Mouse (Mus musculus) forebrain, embryonic 11.5 days (tissue): ENCODE data around the gene Dlx5. TPM values are rescaled to one million over a fixed set of nuclear protein-coding genes. Genes with fewer than 3 reads are reported as not detected.

Experiments used
- ATAC-seq: fragments of 200-750 bp; cut with Nextera tagmentation; replicated peaks from 2 replicates; pipeline ENCODE4 v1.8.0; 2017; ENCODE audit warnings: moderate TSS enrichment; ENCODE audit not compliant: low FRiP score
- DNase-seq: peaks from one replicate; pipeline ENCODE4 v3.0.0-alpha.2; 2017; ENCODE audit warnings: low spot score
- H3K27ac ChIP-seq: fragments of 300-500 bp; sonication (generic); 2 replicates; pipeline ENCODE4 v1.5.1; 2014; ENCODE audit warnings: low read depth, low read length
- H3K27me3 ChIP-seq: fragments of 300-500 bp; sonication (generic); 2 replicates; pipeline ENCODE4 v1.6.1; 2014; ENCODE audit warnings: mild to moderate bottlenecking, low read length, mixed read lengths; ENCODE audit not compliant: control insufficient read depth, insufficient read depth
- H3K36me3 ChIP-seq: fragments of 300-500 bp; sonication (generic); 2 replicates; pipeline ENCODE4 v1.6.1; 2014; ENCODE audit warnings: mild to moderate bottlenecking, low read length, moderate library complexity, mixed read lengths; ENCODE audit not compliant: control insufficient read depth, insufficient read depth
- H3K4me1 ChIP-seq: fragments of 300-500 bp; sonication (generic); replicated peaks from 2 replicates; pipeline ENCODE4 v1.6.1; 2014; ENCODE audit warnings: low read length, mixed read lengths; ENCODE audit not compliant: control insufficient read depth, insufficient read depth
- H3K4me2 ChIP-seq: fragments of 300-500 bp; sonication (generic); 2 replicates; pipeline ENCODE4 v1.6.1; 2014; ENCODE audit warnings: low read depth, mild to moderate bottlenecking, low read length, moderate library complexity, mixed read lengths; ENCODE audit not compliant: severe bottlenecking
- H3K4me3 ChIP-seq: fragments of 300-500 bp; sonication (generic); 2 replicates; pipeline ENCODE4 v1.5.1; 2014; ENCODE audit warnings: low read depth, low read length
- H3K9ac ChIP-seq: fragments of 300-500 bp; sonication (generic); 2 replicates; pipeline ENCODE4 v1.6.1; 2014; ENCODE audit warnings: low read length
- H3K9me3 ChIP-seq: fragments of 300-500 bp; sonication (generic); 2 replicates; pipeline ENCODE4 v1.6.1; 2016; ENCODE audit warnings: low read length, mixed read lengths; ENCODE audit not compliant: control insufficient read depth
- WGBS: fragments of 180-500 bp; shearing (Covaris S2); extraction: QIAGEN DNeasy Blood & Tissue Kit; methylation state at CpG from one replicate; pipeline ENCODE4 v1.1.7; 2014; 5-methylcytosine and 5-hydroxymethylcytosine counted together
- polyA plus RNA-seq: library from polyadenylated mRNA; unstranded; fragments of >200 nt; fragmentation: Nextera tagmentation; extraction: Ambion mirVana; gene quantifications from 2 replicates; pipeline ENCODE4 v1.2.1, GENCODE M21; 2014

Gene Dlx5
- polyA plus RNA-seq, 1 experiment from 2014 or later: 47.7 TPM

DNA sequence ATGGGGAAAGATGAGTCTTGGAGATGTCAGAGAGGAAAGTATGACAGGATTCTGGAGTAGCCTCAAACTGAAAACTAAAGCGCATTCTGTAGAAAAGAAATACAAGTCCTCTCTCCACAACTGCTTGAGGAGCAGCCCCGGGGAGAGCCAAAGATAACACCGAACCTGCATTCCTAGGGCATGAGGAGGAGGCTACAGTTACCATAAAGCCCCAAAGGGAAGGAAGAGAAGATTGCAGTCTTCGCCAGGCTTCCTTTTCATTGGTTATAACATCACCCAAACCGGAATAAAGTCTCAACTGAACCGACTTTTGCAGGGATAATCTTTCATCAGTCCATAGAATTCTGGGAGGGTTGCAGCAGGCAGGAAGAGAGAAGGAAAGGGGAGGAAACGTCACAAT, 51.4 kb downstream of the Dlx5 start:
- Histone ChIP-seq H3K9ac (no peak overlapping the region), H3K36me3 (no peaks in the 10 kb centered on the region), H3K4me3 (no peak overlapping the region), H3K27me3 (no peaks in the 10 kb centered on the region), H3K4me2 (no peak overlapping the region), H3K27ac (no peak overlapping the region), H3K4me1 (no peaks in the 10 kb centered on the region), H3K9me3 (no peaks in the 10 kb centered on the region)
- ATAC-seq (no peak), DNase-seq (no peak)
- WGBS: 77% methylated on average over 7 of the region's 7 CpGs

Other genes starting within 250 kb of the Dlx5 start
- gene Dlx6, start 18.8 kb downstream of the Dlx5 start, polyA plus RNA-seq: 4.5 and 7.3 TPM in 2 replicates
- 6.5 and 8.1 TPM in 2 replicates for gene Sdhaf3, start 73.9 kb upstream of the Dlx5 start, polyA plus RNA-seq